Mouse (Mus musculus) layer of hippocampus, adult 8-10 months (tissue): Measurements from ENCODE around the gene Efcab9. TPM values are rescaled to one million over a fixed set of nuclear protein-coding genes. Genes with fewer than 3 reads are reported as not detected.

ENCODE experiments used
- DNase-seq, 2 experiments: peaks; one replicate each; pipeline ENCODE4 v3.0.0; 2022; ENCODE audit warnings: low spot score in 2 of 2
- total RNA-seq, 4 experiments: library from RNA; stranded (reverse); gene quantifications; 2 replicates each; pipeline ENCODE4 v1.2.4; 2022

Gene Efcab9
- total RNA-seq, 4 experiments from 2014 or later = 0.54 to 2.2 (median 1.5) TPM

- peak in 1 of 2 experiments; percentile 52 for DNase-seq
Observed at GRCm38 (mm10) chr11:32498757-32499535, 32.9 kb downstream of the Efcab9 start.

GRCm38 (mm10) chr11:32495283-32495682 lies 36.6 kb downstream of the Efcab9 start:
- no peak for DNase-seq

GRCm38 (mm10) chr11:32493312-32493711 lies 38.6 kb downstream of the Efcab9 start:
- no peak for DNase-seq

- DNase-seq = no peak
Observed at GRCm38 (mm10) chr11:32491079-32491478, 40.8 kb downstream of the Efcab9 start.

GRCm38 (mm10) chr11:32488808-32489670 lies 42.8 kb downstream of the Efcab9 start:
- DNase-seq = no peak

GRCm38 (mm10) chr11:32488344-32488743 lies 43.5 kb downstream of the Efcab9 start:
- DNase-seq = no peak

- no peak for DNase-seq
Observed at GRCm38 (mm10) chr11:32487501-32487900, 44.4 kb downstream of the Efcab9 start.

GRCm38 (mm10) chr11:32486621-32487020 lies 45.3 kb downstream of the Efcab9 start:
- DNase-seq = no peak

GRCm38 (mm10) chr11:32485290-32485689 lies 46.6 kb downstream of the Efcab9 start:
- no peak for DNase-seq

- no peak for DNase-seq
Observed at GRCm38 (mm10) chr11:32481525-32481924, 50.4 kb downstream of the Efcab9 start.

GRCm38 (mm10) chr11:32475487-32476236 lies 56.2 kb downstream of the Efcab9 start:
- DNase-seq = no peak

GRCm38 (mm10) chr11:32474725-32475124 lies 57.2 kb downstream of the Efcab9 start:
- no peak for DNase-seq

Other genes with a start within 250 kb of the Efcab9 start
- 100 to 1,000 TPM; 157 to 300 (median 205) TPM for gene Hba-a1, start 248.6 kb downstream of the Efcab9 start, total RNA-seq
- 1 to 10 TPM in 2 of 4 experiments, not detected in 2; 1.1 to 2.5 TPM for gene Hbq1b, start 245.1 kb downstream of the Efcab9 start, total RNA-seq
- gene Hba-a2, start 235.6 kb downstream of the Efcab9 start, total RNA-seq = 100 to 1,000 TPM; 122 to 263 (median 165) TPM
- 1 to 10 TPM in 1 of 4 experiments, under 1 TPM in 2, not detected in 1; 0.89 to 3.5 (median 0.91) TPM for gene Hbq1a, start 232.0 kb downstream of the Efcab9 start, total RNA-seq
- gene Sh3pxd2b, start 184.3 kb downstream of the Efcab9 start, total RNA-seq = 10 to 100 TPM; 12.8 to 13.8 (median 13.2) TPM
- gene Ubtd2, start 76.7 kb downstream of the Efcab9 start, total RNA-seq = 10 to 100 TPM; 26.3 to 28.8 (median 28.3) TPM
- gene Stk10, start 1.2 kb upstream of the Efcab9 start, total RNA-seq = 10 to 100 TPM in 2 of 4 experiments, 1 to 10 TPM in 2; 9.3 to 15.3 (median 12.2) TPM
- gene Fbxw11, start 110.6 kb upstream of the Efcab9 start, total RNA-seq = 100 to 1,000 TPM; 132 to 150 (median 135) TPM